Mouse (Mus musculus): ENCODE data around the gene Txnip.

- no peak for TF ChIP-seq POLR2A (IDR thresholded peaks at IDR 0.05; ENCODE audit: control insufficient read depth, extremely low read depth, insufficient read depth, low read length, poor library complexity)
- no peak for TF ChIP-seq CTCF (IDR thresholded peaks at IDR 0.05; ENCODE audit: borderline replicate concordance, control insufficient read depth, extremely low read depth, insufficient read depth, low read length, poor library complexity)
Observed at GRCm38 (mm10) chr3:96548824-96549223, 8.9 kb upstream of the Txnip start.
